Mouse (Mus musculus): ENCODE data around the gene Anxa1.

Anxa1 gene

GRCm38 (mm10) chr19:20390455-20390994, at the start of gene Anxa1:
TSS of gene Anxa1 (minus strand) at chr19:20390944.
- DNase-seq: no peak

GRCm38 (mm10) chr19:20437043-20437442, 46.3 kb upstream of the Anxa1 start:
- DNase-seq: peak; percentile 8

GRCm38 (mm10) chr19:20434541-20434940, 43.8 kb upstream of the Anxa1 start:
- peak; percentile 63 for DNase-seq

- no peak for DNase-seq
Observed at GRCm38 (mm10) chr19:20433966-20434365, 43.2 kb upstream of the Anxa1 start.

- no peak for DNase-seq
Observed at GRCm38 (mm10) chr19:20426443-20427161, 35.9 kb upstream of the Anxa1 start.

GRCm38 (mm10) chr19:20411276-20411675, 20.5 kb upstream of the Anxa1 start:
- DNase-seq: no peak

GRCm38 (mm10) chr19:20409541-20410528, 19.1 kb upstream of the Anxa1 start:
- DNase-seq: peak; percentile 8

- no peak for DNase-seq
Observed at GRCm38 (mm10) chr19:20406475-20406874, 15.7 kb upstream of the Anxa1 start.

- DNase-seq: no peak
Observed at GRCm38 (mm10) chr19:20405015-20405414, 14.3 kb upstream of the Anxa1 start.

- DNase-seq: no peak
Observed at GRCm38 (mm10) chr19:20403740-20404139, 13.0 kb upstream of the Anxa1 start.

GRCm38 (mm10) chr19:20403219-20403618, 12.5 kb upstream of the Anxa1 start:
- no peak for DNase-seq

- DNase-seq: no peak
Observed at GRCm38 (mm10) chr19:20402516-20403200, 11.9 kb upstream of the Anxa1 start.

GRCm38 (mm10) chr19:20401961-20402360, 11.2 kb upstream of the Anxa1 start:
- no peak for DNase-seq

GRCm38 (mm10) chr19:20399187-20399586, 8.4 kb upstream of the Anxa1 start:
- no peak for DNase-seq

- no peak for DNase-seq
Observed at GRCm38 (mm10) chr19:20397092-20397491, 6.3 kb upstream of the Anxa1 start.

- no peak for DNase-seq
Observed at GRCm38 (mm10) chr19:20393556-20394274, 3.0 kb upstream of the Anxa1 start.

- DNase-seq: no peak
Observed at GRCm38 (mm10) chr19:20389723-20390122, 1.0 kb downstream of the Anxa1 start.

- DNase-seq: no peak
Observed at GRCm38 (mm10) chr19:20389245-20389644, 1.5 kb downstream of the Anxa1 start.

GRCm38 (mm10) chr19:20388276-20388675, 2.5 kb downstream of the Anxa1 start:
- DNase-seq: no peak

GRCm38 (mm10) chr19:20386296-20386695, 4.4 kb downstream of the Anxa1 start:
- DNase-seq: no peak

- no peak for DNase-seq
Observed at GRCm38 (mm10) chr19:20385645-20386044, 5.1 kb downstream of the Anxa1 start.

GRCm38 (mm10) chr19:20381207-20381752, 9.5 kb downstream of the Anxa1 start:
- no peak for DNase-seq

Data from thymus, postnatal 4 days (tissue).